Mouse (Mus musculus): ENCODE measurements around the gene Gm9736. TPM values are rescaled to one million over a fixed set of nuclear protein-coding genes. Genes with fewer than 3 reads are reported as not detected.
"Not testable (repeated sequence)": the region's sequence is repeated elsewhere in the genome, so short reads cannot be mapped to it uniquely, and the experiment has no call there.

Gm9736 gene
- not detected for total RNA-seq (2021)
- long read RNA-seq, experiment 1: 0 reads
- long read RNA-seq, experiment 2: 0 reads

DNA sequence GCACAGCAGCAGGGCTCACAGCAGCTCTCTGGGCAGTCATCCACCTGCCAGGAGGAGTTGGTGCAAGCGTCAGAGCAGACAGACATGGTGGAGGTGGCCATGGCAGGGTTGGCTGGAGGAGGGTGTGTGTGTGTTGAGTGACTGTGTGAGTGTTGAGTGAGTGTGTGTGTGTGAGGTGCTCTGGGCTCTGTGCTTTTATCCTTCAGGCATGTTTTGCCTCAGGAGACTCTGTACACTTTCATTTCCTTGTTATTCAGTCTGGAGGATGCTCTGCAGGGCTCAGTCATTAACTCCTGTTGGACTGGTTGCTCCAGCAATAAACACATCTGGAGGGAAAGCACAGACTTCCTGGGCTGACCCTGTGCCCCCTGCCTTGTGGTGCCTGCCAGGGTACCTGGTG, at the start of gene Gm9736:
Gene Gm9736 (minus strand): TSS at position 101 of the 400 bp plus-strand sequence.
- DNase-seq (ENCODE audit: low spot score in 2 of 2): not testable (repeated sequence)

DNA sequence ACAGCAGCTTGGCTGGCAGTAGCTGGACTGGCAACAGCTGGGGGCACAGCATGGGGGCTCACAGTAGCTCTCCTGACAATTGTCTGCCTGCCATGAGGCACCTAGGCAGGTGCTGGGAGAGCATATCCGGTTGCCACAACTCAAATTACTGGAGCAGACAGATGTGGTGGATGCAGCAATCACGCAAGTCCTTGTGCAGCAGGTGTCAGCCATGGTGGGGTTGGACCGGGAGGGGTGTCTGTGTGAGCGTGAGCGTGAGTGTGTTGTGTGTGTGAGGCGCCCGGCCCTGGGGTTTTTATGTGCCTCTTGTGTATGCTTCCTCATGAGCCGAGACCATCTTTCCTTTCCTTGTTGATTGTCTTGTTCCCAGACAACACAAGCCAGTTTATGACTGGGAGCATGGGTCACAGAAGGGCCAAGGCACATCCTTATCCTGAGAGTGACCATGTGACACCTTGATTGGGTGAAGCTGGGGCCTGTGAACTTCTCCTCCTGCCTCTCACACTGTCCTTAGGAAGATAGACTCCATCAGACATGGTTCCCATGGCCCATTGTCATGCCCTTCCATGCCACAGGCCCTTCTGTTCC, 47.9 kb upstream of the Gm9736 start, which contains the start of gene Gm19668:
Gene Gm19668 (minus strand): TSS at position 213 of the 588 bp plus-strand sequence.
- DNase-seq (ENCODE audit: low spot score in 2 of 2): no peak

DNA sequence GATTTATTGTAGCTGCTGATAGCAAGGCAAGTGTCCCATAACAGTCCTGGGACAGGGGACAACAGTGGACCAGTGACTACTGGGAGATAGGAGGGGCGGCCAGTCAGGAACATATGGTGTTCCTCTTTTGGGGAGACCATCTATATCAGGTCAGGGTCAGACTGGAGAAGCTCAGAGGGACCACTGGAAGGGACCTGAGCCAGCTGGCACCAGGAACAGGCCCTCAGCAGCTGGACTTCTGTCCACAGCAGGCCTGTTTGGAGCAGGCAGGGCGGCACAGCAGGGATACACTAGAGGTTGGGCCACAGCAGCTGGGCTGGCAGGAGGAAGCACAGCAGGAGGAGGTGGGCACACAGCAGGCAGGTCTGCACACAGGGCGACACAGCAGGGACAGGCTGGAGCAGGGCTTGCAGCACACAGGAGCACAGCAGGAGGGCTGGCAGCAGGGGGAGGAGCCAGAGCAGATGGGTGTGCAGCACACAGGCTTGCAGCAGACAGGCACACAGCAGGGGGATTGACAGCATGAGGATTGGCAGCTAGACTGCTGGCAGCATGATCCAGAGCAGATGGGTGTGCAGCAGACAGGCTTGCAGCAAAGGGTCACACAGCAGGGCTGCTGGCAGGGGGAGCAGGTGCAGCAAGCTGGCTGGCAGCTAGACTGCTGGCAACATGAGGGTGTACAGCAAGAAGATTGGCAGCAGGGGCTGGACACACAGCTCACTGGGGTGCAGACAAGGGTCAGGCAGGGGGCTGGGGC, 47.2 kb upstream of the Gm9736 start:
- not testable (repeated sequence) for DNase-seq (ENCODE audit: low spot score in 2 of 2)

DNA sequence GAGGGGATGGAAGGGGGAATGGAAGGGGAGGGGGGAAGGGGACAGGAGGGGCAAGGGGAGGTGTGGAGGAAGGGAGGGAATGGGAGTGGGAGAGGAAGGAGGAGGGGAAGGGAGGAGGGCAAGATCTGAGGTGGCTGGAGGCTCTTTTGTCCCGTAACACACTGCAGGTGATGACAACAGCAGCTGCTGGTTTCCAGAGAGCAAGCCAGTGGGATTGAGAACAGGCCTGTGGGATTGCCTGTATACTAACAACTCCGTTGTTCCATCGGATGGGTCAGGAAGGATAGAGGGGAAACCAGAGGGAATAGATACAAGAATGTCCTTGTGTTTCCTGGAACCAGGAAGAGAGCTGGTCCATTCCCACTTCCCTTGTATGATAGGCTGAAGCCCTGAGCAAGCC, 46.5 kb upstream of the Gm9736 start:
- no peak for DNase-seq (ENCODE audit: low spot score in 2 of 2)

DNA sequence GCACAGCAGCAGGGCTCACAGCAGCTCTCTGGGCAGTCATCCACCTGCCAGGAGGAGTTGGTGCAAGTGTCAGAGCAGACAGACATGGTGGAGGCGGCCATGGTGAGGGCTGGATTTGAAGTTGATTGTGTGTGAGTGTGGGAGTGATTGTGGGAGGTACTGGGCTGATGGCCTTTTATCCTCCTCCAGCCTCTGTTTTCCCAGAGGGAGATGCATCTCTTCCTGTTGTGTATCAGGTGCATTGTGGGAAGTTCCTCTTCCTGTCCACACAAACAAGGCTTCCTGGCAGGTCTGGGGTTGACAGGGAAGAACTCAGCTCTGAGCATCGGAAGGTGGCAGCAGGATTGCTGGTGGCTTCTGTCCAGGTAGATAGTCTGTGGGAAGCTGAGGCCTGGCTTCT, 43.8 kb upstream of the Gm9736 start, which contains the start of gene Gm9639:
Gene Gm9639 (minus strand): TSS at position 101 of the 400 bp plus-strand sequence.
- DNase-seq (ENCODE audit: low spot score in 2 of 2): no peak

DNA sequence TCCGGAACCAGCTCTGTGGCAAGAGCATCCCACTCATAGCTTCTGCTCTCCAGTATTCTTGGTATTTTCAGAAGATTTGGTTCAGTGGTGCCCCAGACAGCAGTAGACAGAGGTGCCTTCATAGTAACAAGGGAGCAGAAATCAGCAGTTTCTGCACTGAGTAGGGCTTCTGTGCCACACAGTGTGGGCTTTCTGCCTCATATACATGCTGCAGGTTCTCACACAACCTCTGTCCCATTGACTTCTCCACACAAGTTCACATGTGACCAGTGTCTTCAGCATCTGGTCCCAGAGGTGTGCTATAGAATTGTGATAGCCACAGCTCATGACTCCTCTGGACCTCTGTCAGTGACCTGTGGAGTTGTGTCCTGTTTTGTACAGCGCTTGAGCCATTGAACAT, 37.5 kb upstream of the Gm9736 start:
- DNase-seq (ENCODE audit: low spot score in 2 of 2): no peak

DNA sequence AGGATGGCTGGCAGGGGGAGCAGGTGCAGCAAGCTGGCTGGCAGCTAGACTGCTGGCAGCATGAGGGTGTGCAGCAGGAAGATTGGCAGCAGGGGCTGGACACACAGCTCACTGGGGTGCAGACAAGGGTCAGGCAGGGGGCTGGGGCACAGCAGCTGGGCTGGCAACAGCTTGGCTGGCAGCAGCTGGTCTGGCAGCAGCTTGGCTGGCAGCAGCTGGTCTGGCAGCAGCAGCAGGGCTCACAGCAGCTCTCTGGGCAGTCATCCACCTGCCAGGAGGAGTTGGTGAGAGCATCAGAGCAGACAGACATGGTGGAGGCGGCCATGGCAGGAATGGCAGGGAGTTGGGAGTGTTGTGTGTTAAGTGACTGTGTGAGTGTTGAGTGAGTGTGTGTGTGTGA, 36.7 kb upstream of the Gm9736 start, which contains the start of gene Gm7137:
Gene Gm7137 (minus strand): TSS at position 325 of the 400 bp plus-strand sequence.
- not testable (repeated sequence) for DNase-seq (ENCODE audit: low spot score in 2 of 2)

DNA sequence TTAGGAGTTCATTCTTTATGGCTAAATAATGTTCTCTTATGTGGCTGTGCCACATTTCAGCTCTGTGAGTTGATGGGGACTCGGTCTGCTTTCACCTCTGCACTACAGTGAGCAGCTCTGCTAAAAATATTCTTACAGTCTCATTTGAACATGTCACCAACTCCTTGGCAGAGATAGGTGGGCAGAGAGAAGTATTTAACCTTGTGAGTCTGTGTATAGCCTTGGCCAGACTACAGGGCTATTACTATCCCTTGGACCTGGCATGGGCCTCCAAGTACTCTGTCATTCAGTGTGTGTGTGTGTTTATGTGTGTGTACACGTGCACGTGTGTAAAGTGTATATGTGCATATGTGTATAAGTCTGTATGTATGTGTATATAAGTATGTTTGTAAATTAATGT, 32.2 kb upstream of the Gm9736 start:
- not testable (repeated sequence) for DNase-seq (ENCODE audit: low spot score in 2 of 2)

DNA sequence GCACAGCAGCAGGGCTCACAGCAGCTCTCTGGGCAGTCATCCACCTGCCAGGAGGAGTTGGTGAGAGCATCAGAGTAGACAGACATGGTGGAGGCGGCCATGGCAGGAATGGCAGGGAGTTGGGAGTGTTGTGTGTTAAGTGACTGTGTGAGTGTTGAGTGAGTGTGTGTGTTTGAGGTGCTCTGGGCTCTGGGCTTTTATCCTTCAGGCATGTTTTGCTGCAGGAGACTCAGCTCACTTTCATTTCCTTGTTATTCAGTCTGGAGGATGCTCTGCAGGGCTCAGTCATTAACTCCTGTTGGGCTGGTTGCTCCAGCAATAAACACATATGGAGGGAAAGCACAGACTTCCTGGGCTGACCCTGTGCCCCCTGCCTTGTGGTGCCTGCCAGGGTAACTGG, 31.3 kb upstream of the Gm9736 start, which contains the start of gene Gm3250:
Gene Gm3250 (minus strand): TSS at position 101 of the 400 bp plus-strand sequence.
- DNase-seq (ENCODE audit: low spot score in 2 of 2): not testable (repeated sequence)

DNA sequence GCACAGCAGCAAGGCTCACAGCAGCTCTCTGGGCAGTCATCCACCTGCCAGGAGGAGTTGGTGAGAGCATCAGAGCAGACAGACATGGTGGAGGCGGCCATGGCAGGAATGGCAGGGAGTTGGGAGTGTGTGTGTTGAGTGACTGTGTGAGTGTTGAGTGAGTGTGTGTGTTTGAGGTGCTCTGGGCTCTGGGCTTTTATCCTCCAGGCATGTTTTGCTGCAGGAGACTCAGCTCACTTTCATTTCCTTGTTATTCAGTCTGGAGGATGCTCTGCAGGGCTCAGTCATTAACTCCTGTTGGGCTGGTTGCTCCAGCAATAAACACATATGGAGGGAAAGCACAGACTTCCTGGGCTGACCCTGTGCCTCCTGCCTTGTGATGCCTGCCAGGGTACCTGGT, 25.7 kb upstream of the Gm9736 start, which contains the start of gene Gm7138:
Gene Gm7138 (minus strand): TSS at position 101 of the 400 bp plus-strand sequence.
- not testable (repeated sequence) for DNase-seq (ENCODE audit: low spot score in 2 of 2)

DNA sequence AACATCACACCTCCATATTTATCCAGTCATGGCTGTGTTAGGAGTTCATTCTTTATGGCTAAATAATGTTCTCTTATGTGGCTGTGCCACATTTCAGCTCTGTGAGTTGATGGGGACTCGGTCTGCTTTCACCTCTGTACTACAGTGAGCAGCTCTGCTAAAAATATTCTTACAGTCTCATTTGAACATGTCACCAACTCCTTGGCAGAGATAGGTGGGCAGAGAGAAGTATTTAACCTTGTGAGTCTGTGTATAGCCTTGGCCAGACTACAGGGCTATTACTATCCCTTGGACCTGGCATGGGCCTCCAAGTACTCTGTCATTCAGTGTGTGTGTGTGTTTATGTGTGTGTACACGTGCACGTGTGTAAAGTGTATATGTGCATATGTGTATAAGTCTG, 21.0 kb upstream of the Gm9736 start:
- DNase-seq (ENCODE audit: low spot score in 2 of 2): not testable (repeated sequence)

DNA sequence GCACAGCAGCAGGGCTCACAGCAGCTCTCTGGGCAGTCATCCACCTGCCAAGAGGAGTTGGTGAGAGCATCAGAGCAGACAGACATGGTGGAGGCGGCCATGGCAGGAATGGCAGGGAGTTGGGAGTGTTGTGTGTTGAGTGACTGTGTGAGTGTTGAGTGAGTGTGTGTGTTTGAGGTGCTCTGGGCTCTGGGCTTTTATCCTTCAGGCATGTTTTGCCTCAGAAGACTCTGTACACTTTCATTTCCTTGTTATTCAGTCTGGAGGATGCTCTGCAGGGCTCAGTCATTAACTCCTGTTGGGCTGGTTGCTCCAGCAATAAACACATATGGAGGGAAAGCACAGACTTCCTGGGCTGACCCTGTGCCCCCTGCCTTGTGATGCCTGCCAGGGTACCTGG, 20.1 kb upstream of the Gm9736 start, which contains the start of gene Gm3238:
Gene Gm3238 (minus strand): TSS at position 101 of the 400 bp plus-strand sequence.
- DNase-seq (ENCODE audit: low spot score in 2 of 2): not testable (repeated sequence)

DNA sequence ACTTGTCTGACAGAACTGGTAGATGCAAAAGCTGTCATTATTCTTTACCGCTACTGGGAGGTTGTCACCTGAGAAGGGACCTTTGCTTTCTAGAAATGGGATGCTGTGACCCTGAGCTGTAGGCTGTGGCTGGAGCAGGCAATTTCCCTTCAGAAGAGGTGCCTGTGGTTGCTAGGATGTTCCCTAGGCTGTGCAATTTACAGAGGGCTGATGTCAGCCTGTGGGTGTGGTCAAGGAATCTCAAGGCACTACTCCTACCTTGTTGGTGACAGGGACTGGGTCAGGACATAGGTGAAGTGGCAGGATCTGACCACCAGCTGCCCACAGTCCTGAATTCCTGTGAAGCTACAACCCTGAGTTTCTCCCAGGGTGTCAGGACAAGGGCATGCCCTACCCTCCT, 18.6 kb upstream of the Gm9736 start:
- DNase-seq (ENCODE audit: low spot score in 2 of 2): no peak

DNA sequence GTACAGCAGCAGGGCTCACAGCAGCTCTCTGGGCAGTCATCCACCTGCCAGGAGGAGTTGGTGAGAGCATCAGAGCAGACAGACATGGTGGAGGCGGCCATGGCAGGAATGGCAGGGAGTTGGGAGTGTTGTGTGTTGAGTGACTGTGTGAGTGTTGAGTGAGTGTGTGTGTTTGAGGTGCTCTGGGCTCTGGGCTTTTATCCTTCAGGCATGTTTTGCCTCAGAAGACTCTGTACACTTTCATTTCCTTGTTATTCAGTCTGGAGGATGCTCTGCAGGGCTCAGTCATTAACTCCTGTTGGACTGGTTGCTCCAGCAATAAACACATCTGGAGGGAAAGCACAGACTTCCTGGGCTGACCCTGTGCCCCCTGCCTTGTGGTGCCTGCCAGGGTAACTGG, 8.4 kb upstream of the Gm9736 start, which contains the start of gene Gm3233:
Gene Gm3233 (minus strand): TSS at position 101 of the 400 bp plus-strand sequence.
- not testable (repeated sequence) for DNase-seq (ENCODE audit: low spot score in 2 of 2)

DNA sequence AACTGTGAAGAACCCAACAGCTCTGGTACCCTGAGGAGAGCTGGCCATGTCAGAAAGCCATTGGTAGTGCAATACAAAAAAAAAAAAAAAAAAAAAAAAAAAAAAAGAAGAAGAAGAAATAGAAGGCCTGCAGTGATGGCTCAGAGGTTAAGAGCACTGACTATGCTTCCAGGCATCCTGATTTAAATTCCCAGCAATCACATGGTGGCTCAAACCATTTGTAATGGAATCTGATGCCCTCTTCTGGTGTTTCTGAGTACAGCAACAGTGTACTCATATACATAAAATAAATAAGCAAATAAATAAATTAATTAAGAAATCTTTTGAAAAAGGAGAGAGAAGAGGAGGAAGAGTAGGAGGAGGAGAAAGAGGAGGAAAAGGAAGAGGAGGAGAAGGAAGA, 2.3 kb upstream of the Gm9736 start:
- no peak for DNase-seq (ENCODE audit: low spot score in 2 of 2)

DNA sequence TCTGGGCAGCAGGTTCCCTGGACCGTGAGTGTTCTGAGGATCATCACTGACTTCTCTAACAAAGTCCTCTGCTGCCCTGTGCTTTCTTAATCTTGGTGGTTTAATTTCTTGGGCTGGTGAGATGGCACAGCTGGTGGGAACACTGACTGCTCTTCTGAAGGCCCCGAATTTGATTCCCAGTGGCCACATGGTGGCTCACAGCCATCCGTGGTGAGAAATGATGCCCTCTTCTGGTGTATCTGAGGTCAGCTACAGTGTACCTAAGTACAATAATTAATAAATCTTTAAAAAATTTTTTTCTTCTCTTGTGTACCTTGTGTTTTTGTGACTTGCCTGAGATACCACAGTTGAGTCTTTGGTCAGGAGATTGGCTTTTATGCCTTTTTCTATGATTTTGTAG, 1.2 kb upstream of the Gm9736 start:
- not testable (repeated sequence) for DNase-seq (ENCODE audit: low spot score in 2 of 2)

DNA sequence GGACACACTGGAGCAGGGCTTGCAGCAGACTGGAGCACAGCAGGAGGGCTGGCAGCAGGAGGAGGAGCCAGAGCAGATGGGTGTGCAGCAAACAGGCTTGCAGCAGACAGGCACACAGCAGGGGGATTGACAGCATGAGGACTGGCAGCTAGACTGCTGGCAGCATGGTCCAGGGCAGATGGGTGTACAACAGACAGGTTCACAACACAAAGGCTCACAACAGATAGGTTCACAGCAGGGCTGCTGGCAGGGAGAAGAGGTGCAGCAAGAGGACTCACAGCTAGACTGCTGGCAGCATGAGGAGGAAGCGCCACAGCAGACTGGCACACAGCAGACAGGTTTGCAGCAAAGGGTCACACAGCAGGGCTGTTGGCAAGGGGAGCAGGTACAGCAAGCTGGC, 468 bp downstream of the Gm9736 start:
- DNase-seq (ENCODE audit: low spot score in 2 of 2): not testable (repeated sequence)

DNA sequence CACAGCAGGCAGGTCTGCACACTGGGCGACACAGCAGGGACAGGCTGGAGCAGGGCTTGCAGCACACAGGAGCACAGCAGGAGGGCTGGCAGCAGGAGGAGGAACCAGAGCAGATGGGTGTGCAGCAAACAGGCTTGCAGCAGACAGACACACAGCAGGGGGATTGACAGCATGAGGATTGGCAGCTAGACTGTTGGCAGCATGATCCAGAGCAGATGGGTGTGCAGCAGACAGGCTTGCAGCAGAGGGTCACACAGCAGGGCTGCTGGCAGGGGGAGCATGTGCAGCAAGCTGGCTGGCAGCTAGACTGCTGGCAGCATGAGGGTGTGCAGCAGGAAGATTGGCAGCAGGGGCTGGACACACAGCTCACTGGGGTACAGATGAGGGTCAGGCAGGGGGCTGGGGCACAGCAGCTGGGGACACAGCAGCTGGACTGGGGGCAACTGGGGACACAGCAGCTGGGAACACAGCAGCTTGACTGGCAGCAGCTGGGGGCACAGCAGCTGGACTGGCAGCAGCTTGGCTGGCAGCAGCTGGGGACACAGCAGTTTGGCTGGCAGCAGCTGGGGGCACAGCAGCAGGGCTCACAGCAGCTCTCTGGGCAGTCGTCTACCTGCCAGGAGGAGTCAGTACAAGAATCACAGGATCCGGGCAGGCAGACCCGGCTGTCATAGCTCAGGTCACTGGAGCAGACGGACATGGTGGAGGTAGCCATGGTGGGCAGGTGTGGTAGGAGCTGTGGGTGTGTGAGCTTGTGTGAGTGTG, 9.0 kb downstream of the Gm9736 start, which contains the start of gene Gm18596:
Gene Gm18596 (minus strand): TSS at position 715 of the 765 bp plus-strand sequence.
- DNase-seq (ENCODE audit: low spot score in 2 of 2): not testable (repeated sequence)

DNA sequence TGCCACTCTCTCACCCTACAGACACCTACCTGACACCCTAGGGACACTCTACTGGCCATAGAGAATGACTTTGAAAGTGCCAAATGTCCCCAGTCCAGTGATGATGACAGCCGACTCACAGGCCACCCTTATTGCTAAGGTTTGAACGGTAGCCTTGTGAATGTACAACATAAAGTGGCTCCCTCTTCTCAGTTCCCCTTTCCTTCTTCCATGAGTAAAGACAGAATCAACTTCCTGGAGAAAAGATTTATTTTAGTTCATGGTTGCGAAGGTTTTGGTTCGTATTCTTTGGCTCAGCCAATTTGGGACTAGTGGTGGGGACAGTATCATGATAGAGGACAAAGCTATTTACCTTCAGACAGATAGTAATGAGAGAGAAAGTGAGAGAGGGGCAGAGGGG, 12.2 kb downstream of the Gm9736 start:
- no peak for DNase-seq (ENCODE audit: low spot score in 2 of 2)

DNA sequence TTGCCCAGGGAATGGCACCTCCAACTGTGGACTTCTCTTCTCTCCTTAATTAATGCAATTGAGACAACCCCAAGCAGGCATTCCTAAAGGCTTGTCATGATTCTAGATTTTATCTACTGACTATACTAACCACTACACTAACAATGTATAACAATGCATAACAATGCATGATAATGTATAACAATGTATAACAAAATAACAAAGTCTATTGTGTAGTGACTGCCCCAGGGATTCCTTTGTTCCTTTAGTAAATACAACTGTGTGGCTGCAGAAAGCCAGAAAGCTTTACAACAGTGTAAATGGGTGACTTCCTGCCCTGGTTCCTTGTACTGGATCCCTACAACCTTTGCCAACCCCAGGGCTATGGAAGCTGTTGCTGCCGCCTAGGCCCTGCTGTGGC, 15.2 kb downstream of the Gm9736 start:
- DNase-seq (ENCODE audit: low spot score in 2 of 2): no peak

DNA sequence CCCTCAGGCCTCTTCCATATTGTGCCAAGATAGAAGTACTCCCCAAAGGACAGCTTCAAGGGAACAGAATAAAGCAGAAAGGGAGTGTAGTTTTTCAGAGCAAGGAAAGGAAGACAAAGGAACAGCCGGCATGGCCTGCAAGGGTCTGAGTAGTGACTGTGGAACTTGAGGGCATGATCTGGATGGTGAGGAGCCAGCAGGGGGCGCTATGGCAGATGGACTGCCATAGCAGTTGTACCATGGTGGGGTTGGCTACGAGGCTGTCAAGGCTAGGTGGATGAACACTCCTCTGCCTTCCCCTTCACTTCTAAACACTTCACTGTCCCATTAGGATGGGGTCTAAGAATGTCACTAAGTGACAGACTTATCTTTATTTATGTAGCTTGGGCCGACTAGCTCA, 21.9 kb downstream of the Gm9736 start:
- DNase-seq (ENCODE audit: low spot score in 2 of 2): peak; percentile 8 to 25

Data from adrenal gland, adult 18-20 months (tissue).